Mouse (Mus musculus) brain, embryonic 18.5 days (tissue): ENCODE data around the gene Fgr.

Source experiments
- DNase-seq: peaks from one replicate; pipeline ENCODE4 v3.0.0-alpha.2; 2012; ENCODE audit warnings: low read depth, low spot score

Gene Fgr

GRCm38 (mm10) chr4:133050837-133051549 is 77.1 kb downstream of the Fgr start:
- no peak for DNase-seq

GRCm38 (mm10) chr4:133051550-133051865 is 77.6 kb downstream of the Fgr start:
- DNase-seq: no peak
